Mouse (Mus musculus): ENCODE measurements around the gene Rnaset2a. TPM values are rescaled to one million over a fixed set of nuclear protein-coding genes. Genes with fewer than 3 reads are reported as not detected.

Gene Rnaset2a
- polyA plus RNA-seq, 1 experiment from 2014 or later, result 19.2 TPM

Other genes with a start within 250 kb of the Rnaset2a start
- gene Tagap, start 222.1 kb downstream of the Rnaset2a start, polyA plus RNA-seq (2016; fragmentation: Nextera tagmentation; extraction: Ambion mirVana), result 0.58 and 0.76 TPM in 2 replicates
- 60.2 and 61.8 TPM in 2 replicates for gene Rsph3a, start 202.5 kb downstream of the Rnaset2a start, polyA plus RNA-seq (2016; fragmentation: Nextera tagmentation; extraction: Ambion mirVana)
- gene Gm49673, start 309 bp downstream of the Rnaset2a start, polyA plus RNA-seq (2016; fragmentation: Nextera tagmentation; extraction: Ambion mirVana), result 0.16 TPM in 1 of 2 replicates, not detected in the other
- 40.5 and 43.6 TPM in 2 replicates for gene Fgfr1op, start 17.4 kb upstream of the Rnaset2a start, polyA plus RNA-seq (2016; fragmentation: Nextera tagmentation; extraction: Ambion mirVana)
- 0.14 TPM in 1 of 2 replicates, not detected in the other for gene Ccr6, start 87.9 kb upstream of the Rnaset2a start, polyA plus RNA-seq (2016; fragmentation: Nextera tagmentation; extraction: Ambion mirVana)
- 79.5 and 106 TPM in 2 replicates for gene Mpc1, start 134.8 kb upstream of the Rnaset2a start, polyA plus RNA-seq (2016; fragmentation: Nextera tagmentation; extraction: Ambion mirVana)
- gene Sft2d1, start 163.0 kb upstream of the Rnaset2a start, polyA plus RNA-seq (2016; fragmentation: Nextera tagmentation; extraction: Ambion mirVana), result 76.0 and 97.4 TPM in 2 replicates
- 0.44 and 0.89 TPM in 2 replicates for gene Prr18, start 189.4 kb upstream of the Rnaset2a start, polyA plus RNA-seq (2016; fragmentation: Nextera tagmentation; extraction: Ambion mirVana)
- 0.42 and 0.82 TPM in 2 replicates for gene T2, start 207.9 kb upstream of the Rnaset2a start, polyA plus RNA-seq (2016; fragmentation: Nextera tagmentation; extraction: Ambion mirVana)